Mouse (Mus musculus) layer of hippocampus, postnatal 14 days (tissue): ENCODE data around the gene Calcrl. TPM values are rescaled to one million over a fixed set of nuclear protein-coding genes. Genes with fewer than 3 reads are reported as not detected.

Source experiments
- DNase-seq, 2 experiments: peaks; one replicate each; pipeline ENCODE4 v3.0.0; 2021 to 2022; ENCODE audit warnings: low spot score in 2 of 2, mixed read lengths in 1 of 2
- long read RNA-seq, 2 experiments: library from polyadenylated mRNA; stranded (forward); transcript quantifications; one replicate each; pipeline ENCODE4 v2.0.0; 2021
- total RNA-seq, 2 experiments: library from RNA; stranded (reverse); gene quantifications; 2 replicates each; pipeline ENCODE4 v1.2.3; 2021

The Calcrl gene
- 10 to 100 TPM in 1 of 2 experiments, 1 to 10 TPM in 1; 9.7 to 14.0 TPM for total RNA-seq
- long read RNA-seq, experiment 1, partial matches to known transcripts: 1 of 2 reads
- long read RNA-seq, experiment 1, other reads (novel, unspliced or antisense): 1 of 2 reads
- long read RNA-seq, experiment 2, partial matches to known transcripts: 0 of 1 reads
- long read RNA-seq, experiment 2, other reads (novel, unspliced or antisense): 1 of 1 reads

DNA sequence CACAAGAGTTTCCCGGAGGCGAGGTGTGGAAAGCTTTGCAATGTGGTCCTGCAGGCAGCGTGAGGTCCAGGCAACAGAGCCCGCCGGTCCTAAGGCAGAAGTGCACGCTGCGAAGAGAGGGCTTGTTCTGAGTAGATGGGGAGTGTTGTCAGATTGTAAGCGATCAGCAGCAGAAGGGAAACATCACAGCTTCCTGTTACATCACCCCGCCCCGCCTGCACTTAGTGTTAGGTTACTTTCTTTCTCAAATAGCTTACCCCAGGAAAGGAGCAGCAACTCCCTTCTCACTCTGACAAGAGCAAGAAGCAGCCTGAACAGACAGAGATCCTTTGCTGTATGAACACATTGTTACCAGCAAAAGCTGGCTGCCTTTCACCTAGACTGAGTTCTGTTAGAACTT is at the start of gene Calcrl:
Calcrl (minus strand) TSS at position 274 of the 400 bp plus-strand sequence.
- DNase-seq: peak; percentile 32 to 44

DNA sequence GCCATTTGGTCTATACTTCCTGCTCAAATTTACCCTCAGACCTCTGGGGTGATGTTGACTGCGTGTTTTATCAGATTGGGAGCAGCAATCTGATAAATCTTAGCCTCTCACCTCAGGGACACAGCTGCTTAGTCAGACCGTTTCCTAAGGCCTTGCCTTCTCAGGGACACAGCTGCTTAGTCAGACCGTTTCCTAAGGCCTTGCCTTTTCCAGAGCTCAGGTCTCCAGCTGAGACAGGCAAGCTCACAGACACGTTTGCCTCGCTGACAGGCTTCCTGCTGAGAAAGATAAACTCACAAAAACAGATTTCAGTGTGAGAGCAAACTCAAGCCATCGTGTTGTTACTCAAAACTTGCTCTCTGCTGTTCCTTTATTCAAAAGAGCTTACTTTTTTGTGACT is 49.4 kb upstream of the Calcrl start:
- DNase-seq: no peak

DNA sequence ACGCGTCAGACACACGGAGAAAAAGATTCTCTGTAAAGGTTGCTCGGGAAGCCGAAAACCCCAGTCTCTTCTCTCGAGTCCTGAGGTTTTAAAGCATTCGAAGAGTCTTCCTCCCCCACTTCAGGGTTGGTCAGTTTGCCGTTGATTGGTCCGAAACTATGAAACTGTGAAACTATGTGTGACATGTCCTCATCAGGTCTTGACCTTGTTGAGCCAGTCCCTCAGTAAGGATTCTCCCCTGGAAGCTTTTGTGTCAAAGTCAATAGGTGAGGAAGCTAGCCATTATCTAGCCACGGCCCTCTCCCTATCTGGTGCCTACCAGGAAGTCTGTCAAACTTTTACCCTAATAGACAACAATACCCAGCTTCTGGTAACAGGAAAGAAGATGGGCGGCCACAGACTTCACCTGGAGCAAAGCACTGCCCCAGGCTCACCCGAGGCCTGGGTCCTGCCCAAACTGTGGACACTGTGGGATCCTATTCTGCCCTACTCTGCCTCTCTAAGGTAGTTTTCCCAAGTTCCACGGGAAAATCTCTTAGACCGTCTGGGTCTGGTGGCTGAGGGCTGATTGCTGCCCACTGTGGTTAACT is 48.8 kb upstream of the Calcrl start:
- no peak for DNase-seq

- no peak for DNase-seq
These were observed 42.2 kb upstream of the Calcrl start for GRCm38 (mm10) chr2:84467391-84467790.

DNA sequence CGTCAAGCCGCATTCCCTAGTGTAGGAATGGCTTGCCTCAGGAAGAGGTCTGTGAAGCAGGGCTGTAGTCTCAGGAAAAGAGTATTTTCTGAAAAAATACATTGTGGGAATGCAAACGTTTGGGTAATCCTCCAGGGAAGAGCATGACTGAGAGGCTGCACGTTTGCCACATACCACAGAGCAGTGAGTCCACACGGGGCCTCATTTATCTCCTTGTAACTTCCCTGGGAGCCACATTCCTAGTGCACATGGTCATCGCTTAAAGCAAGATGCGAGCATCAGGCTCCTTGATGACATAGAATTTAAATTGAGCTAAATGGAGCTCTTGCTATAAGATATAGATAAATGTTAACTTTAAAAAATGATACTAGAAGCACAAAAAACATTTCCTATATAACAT is 39.7 kb upstream of the Calcrl start:
- DNase-seq: no peak

DNA sequence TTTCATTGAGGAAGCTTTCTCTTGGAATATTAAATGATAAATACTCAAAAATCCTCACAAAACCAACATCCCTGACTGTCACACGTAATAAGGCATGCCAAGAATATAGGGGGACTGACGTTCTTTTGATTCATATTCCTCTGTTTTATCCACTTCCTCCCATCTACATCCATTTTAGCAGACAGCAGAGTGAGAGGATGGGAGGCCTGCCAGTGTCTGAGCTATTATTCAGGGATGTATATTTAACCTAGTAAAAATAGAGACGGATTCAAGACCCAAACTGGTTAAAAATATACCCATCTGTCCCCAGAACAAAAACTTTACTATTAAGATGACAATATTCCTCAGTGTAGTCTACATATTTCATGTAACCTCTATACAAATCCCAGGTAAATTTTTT is 37.2 kb upstream of the Calcrl start:
- no peak for DNase-seq

DNA sequence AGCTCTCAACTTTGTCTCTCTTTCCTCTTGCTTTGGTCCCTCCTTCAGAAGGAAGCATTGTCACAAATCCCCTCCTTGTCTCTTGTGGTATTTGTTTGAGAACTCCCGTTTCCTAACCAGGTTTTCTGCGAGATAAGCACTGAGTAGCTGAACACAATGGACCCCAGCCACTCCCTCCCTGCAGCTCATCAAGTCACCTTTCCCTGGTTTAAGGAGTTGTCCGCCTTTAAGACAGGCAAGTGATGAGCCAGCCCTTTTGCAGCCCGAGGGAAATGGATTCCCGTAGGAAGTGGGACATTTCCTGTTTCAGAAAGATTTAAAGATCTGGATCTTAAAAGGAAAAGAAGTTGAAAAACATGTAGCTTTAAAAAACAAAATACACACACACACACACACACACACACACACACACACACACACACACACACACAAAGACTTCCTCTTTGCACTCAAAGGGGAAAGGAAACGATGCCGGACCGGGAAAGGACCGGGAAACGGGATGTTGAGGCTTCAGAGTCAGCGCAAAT is 34.5 kb upstream of the Calcrl start:
- no peak for DNase-seq

- no peak for DNase-seq
These were observed 32.0 kb upstream of the Calcrl start for GRCm38 (mm10) chr2:84457221-84457620.

DNA sequence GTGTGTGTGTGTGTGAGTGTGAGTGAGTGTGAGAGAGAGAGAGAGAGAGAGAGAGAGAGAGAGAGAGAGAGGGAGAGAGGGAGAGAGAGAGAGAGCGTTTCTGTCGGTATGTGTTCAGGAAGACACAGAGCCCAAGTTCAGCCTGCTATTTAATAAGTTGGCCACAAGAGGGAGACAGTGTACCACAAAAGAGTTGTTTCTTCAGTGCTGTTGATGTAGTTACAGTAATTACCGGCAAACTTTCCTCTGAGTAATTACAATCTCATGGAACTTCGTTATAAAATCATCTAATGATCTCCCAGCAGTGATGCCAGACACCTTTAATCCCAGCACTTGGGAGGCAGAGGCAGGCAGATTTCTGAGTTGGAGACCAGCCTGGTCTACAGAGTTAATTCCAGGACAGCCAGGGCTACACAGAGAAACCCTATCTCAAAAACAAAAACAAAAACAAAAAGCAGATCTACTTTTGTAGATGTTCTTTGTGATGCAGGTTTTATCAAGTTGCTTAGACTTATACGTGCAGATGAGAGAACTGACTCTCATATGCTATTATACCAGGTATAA is 30.1 kb upstream of the Calcrl start:
- peak; percentile 45 to 88 for DNase-seq

DNA sequence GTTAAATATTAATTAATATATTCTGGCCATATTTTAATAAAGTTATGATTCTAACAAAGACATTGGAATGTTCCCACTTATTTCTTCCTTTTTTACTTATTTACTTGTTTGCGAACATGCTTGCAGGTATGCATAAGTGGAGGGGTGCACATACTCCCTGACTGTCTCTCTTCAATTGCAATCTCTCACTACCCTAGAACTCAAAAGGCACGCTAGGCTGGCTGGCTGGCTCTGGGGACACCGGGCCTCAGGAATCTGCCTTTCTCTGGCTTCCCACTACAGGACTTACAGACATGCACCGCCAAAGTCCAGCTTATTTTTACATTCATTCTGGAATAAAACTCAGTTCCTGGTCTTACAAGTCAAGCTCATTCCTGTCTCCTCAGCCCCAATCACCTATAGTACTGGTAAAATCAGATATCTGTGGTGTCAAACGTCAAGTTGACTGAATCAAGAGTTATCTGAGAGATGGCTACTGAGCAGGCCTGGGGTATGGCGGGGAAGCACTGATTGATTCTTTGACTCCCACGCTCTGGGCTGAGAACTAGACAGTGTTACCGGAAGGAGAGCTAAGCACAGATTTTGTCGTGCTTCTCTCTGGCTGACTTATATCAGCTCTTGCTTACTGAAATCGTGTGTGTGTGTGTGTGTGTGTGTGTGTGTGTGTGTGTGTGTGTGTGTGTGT is 29.5 kb upstream of the Calcrl start:
- DNase-seq: no peak

DNA sequence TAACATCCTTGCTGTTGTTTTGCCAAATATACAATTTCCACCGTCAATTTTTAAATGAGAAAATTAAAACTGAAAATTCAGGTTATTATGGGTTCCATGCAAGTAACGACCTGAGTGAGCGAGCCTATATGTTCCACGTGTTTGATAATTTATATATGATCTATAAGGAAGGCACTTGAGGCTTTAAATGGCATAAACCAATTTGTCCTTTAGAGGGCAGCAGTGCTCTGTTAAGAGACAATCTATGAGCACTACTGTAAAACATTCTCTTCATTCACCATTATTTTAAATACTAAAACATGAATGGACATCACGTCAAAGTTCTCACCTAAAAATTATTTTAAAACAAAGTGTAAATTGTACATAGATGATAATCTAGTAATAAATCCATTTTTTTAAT is 28.8 kb upstream of the Calcrl start:
- peak in 1 of 2 experiments; percentile 41 for DNase-seq

DNA sequence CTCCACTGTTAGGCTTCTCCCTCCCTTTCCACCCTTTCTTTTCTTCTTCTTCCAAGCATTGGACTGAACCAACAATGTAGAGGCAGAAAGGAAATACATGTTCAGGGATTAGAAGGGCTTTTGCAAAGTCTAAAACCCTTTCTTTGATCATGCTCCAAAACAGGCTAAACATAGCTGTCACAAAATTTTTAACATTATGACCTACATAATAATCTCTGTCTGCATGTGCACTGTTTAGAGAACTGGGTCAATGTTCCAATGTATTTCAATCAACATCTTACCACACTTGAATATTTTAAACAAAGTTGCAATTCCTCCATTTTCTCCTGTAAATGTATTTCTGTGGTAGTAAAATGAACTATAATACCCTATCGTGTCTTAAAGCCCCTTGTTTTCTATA is 20.3 kb upstream of the Calcrl start:
- DNase-seq: no peak

- no peak for DNase-seq
These were observed 16.7 kb upstream of the Calcrl start for GRCm38 (mm10) chr2:84441940-84442339.

GRCm38 (mm10) chr2:84429724-84430123 is 4.5 kb upstream of the Calcrl start:
- peak in 1 of 2 experiments; percentile 79 for DNase-seq

GRCm38 (mm10) chr2:84428836-84429235 is 3.6 kb upstream of the Calcrl start:
- DNase-seq: no peak

DNA sequence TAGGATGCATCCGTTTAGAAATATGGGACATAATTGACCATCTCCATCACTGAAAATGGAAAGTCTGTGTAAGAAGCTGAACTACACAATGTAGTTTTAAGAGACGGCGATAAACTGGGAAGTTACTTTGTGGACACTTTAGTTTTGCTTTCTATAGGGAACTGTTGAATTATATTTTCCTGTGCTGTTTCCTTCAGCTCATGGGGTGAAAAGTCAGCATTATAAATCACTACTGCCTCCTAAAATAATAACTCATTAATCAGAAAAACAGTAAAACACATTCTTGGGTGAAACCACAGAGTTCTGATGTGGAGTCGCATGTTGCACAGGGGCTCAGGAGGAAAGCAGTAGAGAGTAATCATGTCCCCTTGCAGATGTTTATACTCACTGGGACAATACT is 1.3 kb upstream of the Calcrl start:
- no peak for DNase-seq

- no peak for DNase-seq
These were observed 8.7 kb downstream of the Calcrl start for GRCm38 (mm10) chr2:84416501-84416900.

- no peak for DNase-seq
These were observed 15.2 kb downstream of the Calcrl start for GRCm38 (mm10) chr2:84409796-84410592.

DNA sequence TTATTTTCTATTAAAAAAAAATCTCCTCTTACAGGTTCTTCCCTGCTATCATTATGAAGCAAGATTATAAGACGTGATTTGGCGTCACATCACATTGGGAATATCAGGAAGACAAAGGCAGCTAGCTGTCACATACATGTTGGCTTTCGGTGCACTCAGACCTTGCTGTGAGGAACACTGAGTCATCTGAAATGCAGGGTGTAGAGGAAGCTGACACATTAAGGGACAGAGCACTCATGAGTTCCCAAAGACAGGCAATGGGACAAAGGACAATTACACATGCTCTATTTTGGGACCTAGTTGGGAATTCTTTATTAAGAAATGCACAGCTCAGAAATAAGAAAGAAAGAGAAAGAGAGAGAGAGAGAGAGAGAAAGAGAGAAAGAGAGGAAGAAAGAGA is 20.4 kb downstream of the Calcrl start:
- no peak for DNase-seq

DNA sequence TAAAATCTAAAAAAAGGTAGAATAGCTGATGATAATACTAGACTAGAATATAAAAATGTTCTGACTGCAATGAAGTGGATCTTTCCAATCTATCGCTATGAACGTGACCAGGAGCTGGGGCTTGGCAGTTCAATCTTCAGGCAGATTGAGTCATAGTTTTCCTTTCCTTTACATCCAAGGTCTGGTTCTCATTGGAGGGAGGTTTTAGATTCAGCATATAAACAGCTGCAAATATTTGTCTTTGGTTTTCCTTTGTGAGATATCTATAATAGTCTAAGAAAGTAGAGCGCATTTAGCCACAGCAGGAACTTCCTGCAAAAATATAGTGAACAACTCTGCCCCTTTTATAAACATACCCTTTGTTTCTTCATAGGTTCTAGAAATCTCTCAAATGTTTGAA is 22.5 kb downstream of the Calcrl start:
- no peak for DNase-seq

DNA sequence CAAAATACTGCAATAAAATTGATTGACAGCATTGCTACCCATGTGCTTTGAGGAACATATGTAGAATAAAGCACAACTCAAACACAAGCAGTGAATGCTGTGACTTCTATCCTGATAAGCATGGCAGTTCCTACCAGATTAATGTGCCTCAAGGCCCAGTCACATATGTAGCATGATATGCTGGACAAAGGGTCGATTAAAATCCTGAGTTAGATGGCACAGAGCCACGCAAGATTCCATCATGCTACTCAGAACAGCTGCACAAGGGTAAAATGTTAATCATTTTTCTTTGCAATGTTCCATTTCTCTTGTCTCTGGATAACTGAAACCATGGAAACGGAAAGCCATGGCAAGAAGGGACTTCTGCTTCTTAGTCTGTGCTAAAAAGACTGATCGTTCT is 28.7 kb downstream of the Calcrl start:
- DNase-seq: no peak
